Mouse (Mus musculus) myocyte (in vitro differentiated cells): ENCODE results near the gene Snrpg.

Experiments
- MYOG ChIP-seq, 3 experiments: IDR thresholded peaks; one replicate each; pipeline ENCODE4 v1.6.1; 2011; ENCODE audit warnings: control low read depth in 2 of 3, low read depth in 2 of 3, mild to moderate bottlenecking in 2 of 3; ENCODE audit not compliant: insufficient read length in 2 of 3, control insufficient read depth in 1 of 3, insufficient read depth in 1 of 3
- POLR2A ChIP-seq: IDR thresholded peaks from one replicate; pipeline ENCODE4 v1.6.1; 2011; ENCODE audit warnings: low read depth, mild to moderate bottlenecking, control low read depth, moderate library complexity; ENCODE audit not compliant: insufficient read length

DNA sequence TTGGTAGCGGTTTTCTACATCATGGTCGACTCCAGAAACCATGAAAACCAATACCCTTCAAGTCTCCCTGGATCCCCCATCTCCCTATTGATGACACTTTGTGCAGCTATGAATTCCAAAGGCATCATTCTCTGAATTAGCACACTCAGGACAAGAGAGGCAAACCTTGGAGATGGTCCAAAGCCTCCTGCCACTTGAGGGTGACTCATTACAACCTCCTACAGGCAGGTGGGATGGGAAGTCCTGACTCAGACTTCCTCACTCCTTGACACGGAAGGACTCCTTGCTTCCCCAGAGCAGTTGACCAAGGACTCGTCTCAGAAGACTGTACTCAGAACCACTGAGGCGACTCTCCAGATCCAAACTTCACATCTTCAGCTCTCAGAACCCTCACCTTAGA is 45.5 kb upstream of the Snrpg start:
- no peak for TF ChIP-seq POLR2A
- TF ChIP-seq MYOG (IDR thresholded peaks at IDR 0.05; ENCODE audit: control insufficient read depth in 1 of 3, insufficient read depth in 1 of 3, insufficient read length in 2 of 3, low read depth in 2 of 3) = no peak
